In the genomic region with DNA sequence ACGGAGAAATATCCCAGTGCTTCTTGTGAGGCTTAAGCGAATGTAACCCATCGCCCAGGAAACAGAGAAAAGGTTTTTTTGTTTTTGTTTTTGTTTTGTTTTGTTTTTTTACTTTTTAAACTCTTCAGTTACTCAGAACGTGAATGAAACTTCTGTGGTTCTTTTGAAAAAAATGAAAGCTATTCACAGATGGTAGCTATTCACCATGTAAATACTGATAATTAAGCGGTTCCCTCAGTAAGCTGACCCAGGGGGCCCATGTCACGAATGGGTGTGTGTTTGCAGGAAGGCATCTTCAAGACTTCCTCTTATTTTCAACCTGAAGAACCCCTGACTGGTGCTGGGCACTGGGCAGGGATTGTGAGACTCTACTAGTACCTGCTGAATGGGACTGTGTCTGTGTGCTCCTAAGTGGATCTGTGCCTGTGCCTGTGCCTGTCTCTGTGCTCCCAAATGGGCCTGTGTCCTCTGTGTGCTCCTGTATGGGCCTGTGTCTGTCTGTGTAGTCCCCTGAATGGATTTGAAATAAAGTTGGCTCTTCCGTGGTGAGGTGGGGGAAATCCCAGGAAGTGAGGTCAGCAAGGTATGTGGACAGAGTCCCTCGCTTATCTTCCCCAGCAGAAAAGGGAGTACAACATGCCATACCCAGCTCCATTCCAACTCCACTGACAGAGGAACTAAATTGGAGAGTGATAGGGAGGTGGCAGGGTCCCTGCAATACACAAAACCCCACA, we compare ENCODE assay signal across 1 mouse cellular context.
A peak's percentile ranks its signal among the peaks of the same experiment; 100 is the strongest.
TF ChIP-seq lines count a peak whose summit lies in the region.

No protein-coding gene starts in this region.

TF ChIP-seq in CH12.LX, 34 proteins besides CTCF, POLR2A, EP300 and RAD21 (continued from another document):
- TF ChIP-seq TCF12 (IDR thresholded peaks at IDR 0.05; ENCODE audit: low read depth, low read length) = peak; percentile 66; the same call in 1 of the 2 replicates
- TF ChIP-seq BHLHE40 (IDR thresholded peaks at IDR 0.05; ENCODE audit: low read depth, low read length) = peak; percentile 94
- no peak for TF ChIP-seq ZC3H11A (IDR thresholded peaks at IDR 0.05; ENCODE audit: low read depth, low read length)
- TF ChIP-seq MXI1 (IDR thresholded peaks at IDR 0.05; ENCODE audit: low read depth, low read length) = no peak
- no peak for TF ChIP-seq USF2 (conservative IDR thresholded peaks at IDR 0.05; ENCODE audit: low read depth, low read length)
- no peak for TF ChIP-seq PAX5 (IDR thresholded peaks at IDR 0.05; ENCODE audit: low read length)
- TF ChIP-seq GABPA (IDR thresholded peaks at IDR 0.05; ENCODE audit: insufficient replicate concordance, low read depth, low read length) = no peak
- TF ChIP-seq HCFC1 (IDR thresholded peaks at IDR 0.05; ENCODE audit: low read depth, low read length) = peak; percentile 57; the same call in 1 of the 2 replicates
- TF ChIP-seq CHD1 (IDR thresholded peaks at IDR 0.05; ENCODE audit: low read depth, low read length) = no peak
- no peak for TF ChIP-seq E2F4 (IDR thresholded peaks at IDR 0.05; ENCODE audit: insufficient replicate concordance, low read depth, low read length)
- peak; percentile 29; the same call in 1 of the 2 replicates for TF ChIP-seq SIN3A (IDR thresholded peaks at IDR 0.05; ENCODE audit: low read length)
- TF ChIP-seq MAZ (IDR thresholded peaks at IDR 0.05; ENCODE audit: low read depth, low read length) = peak; percentile 17; the same call in 1 of the 2 replicates
- TF ChIP-seq ZNF384 (IDR thresholded peaks at IDR 0.05; ENCODE audit: low read depth, low read length) = peak; percentile 95
- TF ChIP-seq USF1 (IDR thresholded peaks at IDR 0.05; ENCODE audit: low read depth, low read length) = no peak
TF ChIP-seq in CH12.LX: peak in this region for 21.
